Mouse (Mus musculus) spleen, embryonic (tissue): ENCODE data around the gene Alkbh6.

Experiments
- CTCF ChIA-PET: fragments of 350-600 bp; sonication (Branson Sonifier 250); formaldehyde crosslinking; loops from one replicate; lab custom pipeline; 2022; lab: Charles Lee

The Alkbh6 gene

GRCm38 (mm10) chr7:30308076-30309005 is at the start of gene Alkbh6:
Alkbh6 (plus strand) TSS chr7:30308717.
- CTCF ChIA-PET = interaction anchor here (1.5 kb wide), 1 partner anchor 14 kb away, joined by 7 read pairs; the partner anchor contains the start of gene E130208F15Rik

- CTCF ChIA-PET = no interaction called here
Observed at GRCm38 (mm10) chr7:30265041-30265440, 43.5 kb upstream of the Alkbh6 start.

DNA sequence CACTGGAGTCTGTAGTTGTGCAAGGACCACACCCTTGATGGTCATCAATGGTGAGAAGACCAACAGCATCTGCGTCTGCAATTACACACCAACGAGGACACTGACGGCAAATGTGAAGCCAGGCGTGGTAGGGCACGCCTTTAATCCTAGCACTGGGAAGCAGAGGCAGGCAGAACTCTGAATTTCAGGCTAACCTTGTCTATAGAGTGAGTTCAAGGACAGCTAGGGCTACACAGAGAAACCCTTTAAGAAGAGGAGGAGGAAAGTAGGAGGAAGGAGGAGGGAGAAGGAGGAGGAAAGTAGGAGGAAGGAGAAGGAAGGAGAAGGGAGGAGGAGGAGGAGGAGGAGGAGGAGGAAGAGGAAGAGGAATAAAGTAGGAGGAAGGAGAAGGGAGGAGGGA is 43.0 kb upstream of the Alkbh6 start:
- CTCF ChIA-PET = no interaction called here

- CTCF ChIA-PET = no interaction called here
Observed at GRCm38 (mm10) chr7:30265935-30266334, 42.6 kb upstream of the Alkbh6 start.

DNA sequence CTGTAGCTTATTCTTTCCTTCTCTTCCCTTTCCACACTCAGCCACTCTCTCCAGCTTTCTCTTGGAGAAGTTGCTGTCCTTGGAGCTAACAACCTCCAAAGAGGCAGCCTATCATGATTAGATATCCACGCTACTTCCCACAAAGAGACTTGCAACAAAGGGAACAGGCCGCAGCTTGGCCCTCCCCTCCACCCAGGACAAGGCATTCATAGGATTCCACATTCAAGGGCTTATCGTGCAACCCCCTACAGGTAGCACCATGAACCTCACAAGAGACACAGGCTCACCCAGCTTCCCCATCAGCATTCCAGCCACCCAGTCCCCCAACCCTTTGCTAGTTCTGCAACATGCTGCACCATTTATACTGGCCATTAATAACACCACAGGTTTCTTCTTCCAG is 41.7 kb upstream of the Alkbh6 start:
- CTCF ChIA-PET = no interaction called here

DNA sequence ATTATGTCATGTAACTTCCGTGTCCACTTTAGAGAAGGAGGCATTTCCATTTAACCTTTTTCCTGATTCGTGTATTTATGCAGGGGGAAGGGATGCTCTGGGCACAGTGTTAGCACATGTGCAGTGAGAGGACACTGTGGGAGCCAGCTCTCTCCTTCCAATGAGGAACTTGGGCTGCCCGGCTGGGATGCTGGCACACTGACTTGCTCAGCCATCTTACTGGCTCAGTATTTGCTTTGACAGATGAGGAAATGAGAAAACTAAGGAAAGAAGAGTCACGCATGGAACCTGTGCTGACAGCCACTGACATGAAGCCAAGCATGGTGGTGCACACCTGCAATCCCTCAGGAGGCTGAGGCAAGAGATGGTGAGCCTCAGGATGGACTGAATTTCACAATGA is 38.9 kb upstream of the Alkbh6 start:
- CTCF ChIA-PET = interaction anchor here (0.6 kb wide), 1 partner anchor 374 kb away, joined by 3 read pairs; no protein-coding TSS in a partner anchor

GRCm38 (mm10) chr7:30274383-30274782 is 34.1 kb upstream of the Alkbh6 start:
- CTCF ChIA-PET = no interaction called here

DNA sequence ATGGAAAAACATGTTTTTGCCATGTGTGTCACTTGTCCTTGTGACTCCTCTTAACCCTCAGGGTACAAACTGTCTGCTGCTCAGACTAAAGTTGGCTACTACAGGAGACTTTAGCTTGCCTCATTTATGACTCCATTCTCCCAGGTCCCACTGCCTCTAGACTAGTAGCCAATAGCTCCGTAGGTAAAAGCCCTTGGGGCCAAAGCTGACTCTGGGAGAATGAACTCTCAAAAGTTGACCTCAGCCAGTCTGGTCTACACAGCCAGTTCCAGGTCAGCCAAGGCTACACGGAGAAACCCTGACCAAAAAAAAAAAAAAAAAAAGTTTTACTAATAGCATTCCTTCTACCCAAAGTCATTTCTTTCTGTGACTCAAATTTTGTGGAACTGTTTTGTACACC is 29.6 kb upstream of the Alkbh6 start:
- CTCF ChIA-PET = no interaction called here

DNA sequence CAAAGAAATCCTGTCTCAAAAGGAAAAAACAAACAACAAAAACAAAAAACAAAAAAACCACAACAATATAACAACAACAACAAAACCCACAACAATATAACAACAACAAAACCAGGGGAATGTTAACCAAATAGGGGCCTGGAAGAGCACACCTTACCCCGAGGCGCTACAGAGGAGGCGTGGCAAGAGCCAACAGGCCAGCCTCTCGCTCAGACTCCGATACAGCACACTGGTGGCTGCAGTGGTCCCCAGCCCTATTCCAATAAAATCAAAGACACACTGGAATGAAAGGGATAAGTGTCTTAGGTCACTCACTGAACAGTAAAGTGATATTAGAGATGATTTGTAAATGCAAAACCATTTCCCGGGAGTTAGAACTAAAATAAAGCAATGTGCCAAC is 29.0 kb upstream of the Alkbh6 start:
- CTCF ChIA-PET = no interaction called here

DNA sequence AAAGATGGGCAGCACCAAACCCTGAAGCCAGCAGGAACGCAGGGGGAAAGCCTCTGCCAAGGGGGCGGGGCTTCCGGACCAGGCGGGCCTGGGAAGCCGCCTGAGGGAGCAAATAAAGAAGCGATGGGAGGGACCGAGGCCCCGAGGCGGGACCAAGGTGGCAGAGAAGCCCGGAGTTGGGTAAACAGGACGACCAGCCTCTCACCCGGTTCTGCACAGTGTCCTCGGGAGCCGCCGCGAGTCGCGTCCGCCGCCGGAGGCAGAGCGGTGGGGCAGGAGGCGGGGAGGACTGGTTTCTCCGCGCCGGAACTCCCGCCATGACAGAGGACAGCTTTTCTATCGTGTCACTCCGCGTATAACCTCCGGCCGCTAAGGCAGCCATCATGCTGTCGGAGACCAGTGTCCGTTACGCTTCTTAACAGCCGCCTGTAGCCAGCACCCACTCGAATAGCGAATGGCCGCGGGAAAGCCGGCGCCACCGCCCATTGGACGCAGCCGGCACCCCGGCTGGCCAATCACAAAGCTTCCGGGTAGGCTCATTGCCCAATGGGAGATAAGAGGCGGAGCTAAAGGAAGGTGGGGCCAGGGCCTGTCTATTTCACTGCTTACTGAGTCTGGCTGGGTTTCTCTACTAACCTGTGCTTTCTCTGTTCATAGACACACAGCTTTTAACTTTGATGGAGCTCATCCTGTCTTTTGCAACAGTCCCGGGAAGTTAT is 28.4 kb upstream of the Alkbh6 start, which contains the start of the genes Thap8 and Wdr62:
Thap8 (plus strand) TSS at position 144 of the 719 bp plus-strand sequence.
Wdr62 (minus strand) TSS at position 469 of the 719 bp plus-strand sequence.
- CTCF ChIA-PET = no interaction called here

DNA sequence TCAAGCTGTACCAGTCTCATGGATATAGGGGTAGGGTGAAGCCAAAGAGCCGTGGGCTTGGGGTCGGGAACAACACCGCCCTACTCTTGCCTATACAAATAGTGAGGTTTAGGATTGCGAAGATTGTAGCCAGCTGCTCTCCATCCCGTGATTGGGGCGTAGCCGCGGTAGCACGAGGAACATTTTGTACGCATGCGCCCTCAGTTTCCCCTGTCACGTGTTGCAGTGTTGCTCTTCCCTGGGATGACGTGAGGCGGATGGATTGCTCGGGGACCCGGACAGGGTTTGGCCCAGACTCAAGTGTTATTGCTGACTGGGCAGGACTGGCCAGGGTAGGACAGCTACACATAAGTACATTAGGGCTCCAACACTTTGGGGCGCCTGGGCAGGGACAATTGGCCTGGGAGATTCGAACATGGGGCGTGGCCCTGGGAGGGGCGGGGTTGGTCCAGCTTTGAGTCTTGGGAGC is 27.8 kb upstream of the Alkbh6 start:
- CTCF ChIA-PET = interaction anchor here (0.6 kb wide), 1 partner anchor 94 kb away, joined by 3 read pairs; no protein-coding TSS in a partner anchor

DNA sequence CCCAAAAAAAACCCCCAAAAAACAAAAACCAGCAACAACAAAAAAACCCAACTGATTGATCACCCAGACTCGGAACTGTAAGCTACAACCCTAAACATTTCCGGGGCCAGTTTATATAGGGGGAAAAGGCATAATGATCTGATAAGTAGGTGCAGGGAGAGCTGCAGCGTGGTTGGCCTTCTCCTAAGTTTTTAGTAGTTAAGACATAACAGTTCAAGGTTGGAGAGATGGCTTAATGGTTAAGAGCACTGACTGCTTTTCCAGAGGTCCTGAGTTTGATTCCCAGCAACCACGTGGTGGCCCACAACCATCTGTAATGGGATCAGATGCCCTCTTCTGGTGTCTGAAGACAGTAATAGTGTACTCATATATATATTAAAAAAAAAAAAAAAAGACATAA is 27.0 kb upstream of the Alkbh6 start:
- CTCF ChIA-PET = interaction anchor here (0.6 to 1.1 kb wide), 5 partner anchors 18 to 95 kb away, joined by 3 to 7 read pairs (median 3); no protein-coding TSS in a partner anchor

DNA sequence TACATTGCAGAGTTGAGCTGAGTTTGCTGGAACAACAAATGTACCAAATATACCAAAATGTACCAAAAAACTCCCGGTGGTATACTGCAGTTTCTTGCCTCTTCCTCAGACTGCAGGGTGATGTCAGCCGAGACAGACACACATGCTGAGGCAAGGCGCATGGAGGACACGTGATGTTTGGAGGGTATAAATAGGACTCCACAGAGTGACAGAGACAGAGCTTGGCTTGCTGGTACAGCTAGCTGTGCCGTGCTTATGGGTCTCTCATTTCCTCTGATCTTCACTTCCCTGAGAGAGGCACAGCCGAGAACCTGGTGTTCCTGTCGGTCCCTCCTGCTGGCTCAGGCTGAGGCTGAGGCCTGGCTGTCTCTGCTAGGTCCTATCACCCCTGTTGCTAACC is 25.8 kb upstream of the Alkbh6 start:
- CTCF ChIA-PET = no interaction called here

- CTCF ChIA-PET = no interaction called here
Observed at GRCm38 (mm10) chr7:30286701-30287410, 21.7 kb upstream of the Alkbh6 start.

GRCm38 (mm10) chr7:30288046-30288445 is 20.5 kb upstream of the Alkbh6 start:
- CTCF ChIA-PET = no interaction called here

DNA sequence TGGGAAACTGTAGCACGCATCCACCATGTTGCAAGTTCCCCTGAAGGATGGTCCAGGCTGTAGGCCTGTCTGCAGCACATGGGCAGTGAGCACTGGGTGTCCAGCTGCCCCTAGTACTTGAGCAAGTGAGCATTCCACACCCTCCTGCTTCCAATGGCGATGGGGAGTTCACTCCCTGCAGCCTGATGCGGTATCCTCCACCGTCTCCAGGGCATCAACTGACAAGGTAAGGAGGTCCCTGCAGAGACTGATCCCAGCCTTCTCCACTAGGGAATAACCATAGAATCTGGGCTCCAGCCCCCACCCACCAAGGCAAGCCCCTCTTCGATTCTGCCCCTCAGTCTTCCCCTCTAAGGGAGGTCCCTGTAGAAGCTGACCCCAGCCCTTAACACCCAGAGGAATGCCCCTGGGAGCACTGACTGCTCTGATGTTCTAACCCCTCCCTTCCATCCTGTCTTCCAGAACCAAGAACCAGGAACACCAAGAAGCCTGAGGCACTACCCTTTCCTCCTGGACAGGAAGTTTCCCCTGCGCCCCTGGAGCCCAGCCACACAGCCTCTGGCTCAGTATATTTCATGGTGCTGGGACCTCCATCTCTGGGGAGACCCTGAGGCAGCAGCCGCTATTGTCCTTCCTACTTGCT is 19.3 kb upstream of the Alkbh6 start:
- CTCF ChIA-PET = no interaction called here

- CTCF ChIA-PET = no interaction called here
Observed at GRCm38 (mm10) chr7:30289714-30290399, 18.7 kb upstream of the Alkbh6 start.

- CTCF ChIA-PET = no interaction called here
Observed at GRCm38 (mm10) chr7:30291215-30292131, 17.0 kb upstream of the Alkbh6 start, which contains the start of gene Clip3. Clip3 (plus strand) TSS chr7:30291728.

DNA sequence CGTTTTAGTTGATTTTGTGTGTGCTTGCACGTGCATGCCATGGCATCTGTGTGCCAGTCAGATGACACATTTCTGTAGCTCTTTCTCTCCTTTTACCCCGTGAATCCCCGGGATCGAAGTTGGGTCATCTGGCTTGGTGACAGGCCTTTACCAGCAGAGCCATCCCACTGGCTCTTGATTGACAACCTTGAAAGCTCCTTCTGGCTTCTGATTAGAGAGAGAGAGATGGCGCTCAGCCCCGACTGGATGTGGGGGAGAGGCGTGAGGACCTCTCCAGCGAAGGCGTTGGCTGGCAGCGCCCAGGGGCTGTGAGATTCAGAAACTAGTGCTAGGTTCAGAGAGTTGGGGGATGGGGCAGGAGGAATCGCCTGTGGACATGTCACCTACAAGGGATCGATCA is 14.7 kb upstream of the Alkbh6 start:
- CTCF ChIA-PET = no interaction called here
